Mouse (Mus musculus): Measurements from ENCODE around the gene Erich2.

Gene Erich2

GRCm38 (mm10) chr2:70508496-70508895, at the start of gene Erich2:
Gene Erich2 (plus strand): TSS chr2:70508819.
- DNase-seq = no peak

- DNase-seq = no peak
These were observed 45.0 kb upstream of the Erich2 start for GRCm38 (mm10) chr2:70463606-70464005.

GRCm38 (mm10) chr2:70471136-70471535, 37.5 kb upstream of the Erich2 start:
- DNase-seq = no peak

- DNase-seq = peak; percentile 32
These were observed 36.6 kb upstream of the Erich2 start for GRCm38 (mm10) chr2:70471861-70472620.

GRCm38 (mm10) chr2:70497715-70498318, 10.8 kb upstream of the Erich2 start:
- DNase-seq = no peak

- DNase-seq = no peak
These were observed 5.2 kb upstream of the Erich2 start for GRCm38 (mm10) chr2:70503436-70503835.

- DNase-seq = no peak
These were observed 3.4 kb upstream of the Erich2 start for GRCm38 (mm10) chr2:70505229-70505628.

GRCm38 (mm10) chr2:70505896-70506295, 2.7 kb upstream of the Erich2 start:
- DNase-seq = no peak

- no peak for DNase-seq
These were observed 2.2 kb upstream of the Erich2 start for GRCm38 (mm10) chr2:70506372-70506771.

GRCm38 (mm10) chr2:70509021-70509632, 508 bp downstream of the Erich2 start:
- peak; percentile 30 for DNase-seq

GRCm38 (mm10) chr2:70538283-70538682, 29.7 kb downstream of the Erich2 start:
- DNase-seq = peak; percentile 75

GRCm38 (mm10) chr2:70550671-70551070, 42.1 kb downstream of the Erich2 start:
- DNase-seq = no peak

GRCm38 (mm10) chr2:70551446-70551845, 42.8 kb downstream of the Erich2 start:
- DNase-seq = no peak

GRCm38 (mm10) chr2:70552067-70552598, 43.5 kb downstream of the Erich2 start:
- DNase-seq = no peak

GRCm38 (mm10) chr2:70552772-70553171, 44.2 kb downstream of the Erich2 start, which contains the start of gene Gad1:
Gene Gad1 (plus strand): TSS chr2:70553072.
- no peak for DNase-seq

- DNase-seq = no peak
These were observed 45.2 kb downstream of the Erich2 start for GRCm38 (mm10) chr2:70553826-70554225.

GRCm38 (mm10) chr2:70558112-70558842, 49.7 kb downstream of the Erich2 start:
- peak; percentile 80 for DNase-seq

GRCm38 (mm10) chr2:70558843-70559451, 50.3 kb downstream of the Erich2 start:
- DNase-seq = no peak

GRCm38 (mm10) chr2:70559520-70559919, 50.9 kb downstream of the Erich2 start:
- peak; percentile 94 for DNase-seq

- DNase-seq = peak; percentile 72
These were observed 52.6 kb downstream of the Erich2 start for GRCm38 (mm10) chr2:70561077-70561795.

- DNase-seq = no peak
These were observed 53.4 kb downstream of the Erich2 start for GRCm38 (mm10) chr2:70562011-70562491.

- no peak for DNase-seq
These were observed 54.0 kb downstream of the Erich2 start for GRCm38 (mm10) chr2:70562611-70562980.
